Mouse (Mus musculus): ENCODE data around the gene 9230102O04Rik. TPM values are rescaled to one million over a fixed set of nuclear protein-coding genes. Genes with fewer than 3 reads are reported as not detected.

Gene 9230102O04Rik
- total and polyA plus RNA-seq, 3 experiments, result 0.17 TPM; not detected in 2

GRCm38 (mm10) chr2:9897846-9898245 is 8.5 kb upstream of the 9230102O04Rik start:
- H3K27me3 ChIP-seq (replicated peaks), result no peaks in the 10 kb centered on the region
- H3K4me3 ChIP-seq (replicated peaks in 1 of 3; ENCODE audit: low read depth in 2 of 3, low read length in 2 of 3, poor library complexity in 1 of 3), result no peak overlapping the region
- H3K27ac ChIP-seq (ENCODE audit: insufficient read depth, low read depth), result no peak overlapping the region
- H3K9me3 ChIP-seq (replicated peaks; ENCODE audit: low read length), result no peaks in the 10 kb centered on the region
- H3K79me2 ChIP-seq (replicated peaks; ENCODE audit: control insufficient read depth, extremely low read depth, insufficient read depth, poor library complexity, severe bottlenecking), result no peaks in the 10 kb centered on the region
- TF ChIP-seq POLR2AphosphoS2 (IDR thresholded peaks at IDR 0.05; ENCODE audit: low read depth, low read length), result no peak
- TF ChIP-seq USF1 (IDR thresholded peaks at IDR 0.05; ENCODE audit: low read depth, low read length), result no peak
- no peak for TF ChIP-seq E2F4 (IDR thresholded peaks at IDR 0.05; ENCODE audit: insufficient replicate concordance, low read depth, low read length)
- no peak for TF ChIP-seq CHD2 (IDR thresholded peaks at IDR 0.05; ENCODE audit: low read length)
- TF ChIP-seq CTCF (conservative IDR thresholded peaks at IDR 0.05 in 1 of 2, IDR thresholded peaks at IDR 0.05 in 1 of 2; ENCODE audit: low read depth in 2 of 2, low read length in 2 of 2), result no peak
- no peak for TF ChIP-seq MEF2A (IDR thresholded peaks at IDR 0.05; ENCODE audit: borderline replicate concordance, low read depth, low read length)
- no peak for TF ChIP-seq ZC3H11A (IDR thresholded peaks at IDR 0.05; ENCODE audit: low read depth, low read length)
- TF ChIP-seq ELF1 (IDR thresholded peaks at IDR 0.05; ENCODE audit: low read depth, low read length), result no peak
- TF ChIP-seq SIN3A (IDR thresholded peaks at IDR 0.05; ENCODE audit: low read length), result no peak
- no peak for TF ChIP-seq RAD21 (IDR thresholded peaks at IDR 0.05; ENCODE audit: low read depth, low read length)
- TF ChIP-seq NELFE (IDR thresholded peaks at IDR 0.05; ENCODE audit: low read depth, low read length), result no peak
- TF ChIP-seq SMC3 (IDR thresholded peaks at IDR 0.05; ENCODE audit: low read depth, low read length), result no peak
- no peak for TF ChIP-seq ZNF384 (IDR thresholded peaks at IDR 0.05; ENCODE audit: low read depth, low read length)
- no peak for TF ChIP-seq ZKSCAN1 (IDR thresholded peaks at IDR 0.05; ENCODE audit: borderline replicate concordance, low read depth, low read length)
- TF ChIP-seq EP300 (IDR thresholded peaks at IDR 0.05; ENCODE audit: low read length), result no peak
- in situ Hi-C loops (cut with MboI; ENCODE audit: low pct_ligation_motif_present, low pct_unique_long_range_greater_than_20kb, low sequenced_read_pairs) (loop anchor here (25.0 kb wide), 1 partner anchor 436 kb away; no protein-coding TSS in a partner anchor), dilution Hi-C loops (cut with MboI; ENCODE audit: extremely low pct_ligation_motif_present, extremely low pct_unique_long_range_greater_than_20kb, low sequenced_read_pairs) (no loop called here)
- peaks cover 3 to 8% of the 10 kb centered on the region in 2 experiments; a peak in 3 of 4 replicates for H3K4me1 ChIP-seq (ENCODE audit: control insufficient read depth in 1 of 2, insufficient read depth in 2 of 2)
- no peaks in the 10 kb centered on the region for H3K36me3 ChIP-seq (replicated peaks in 1 of 2; ENCODE audit: control insufficient read depth in 1 of 2, insufficient read depth in 1 of 2, low read length in 1 of 2)
- H3K9ac ChIP-seq (ENCODE audit: insufficient read depth, low read depth), result no peak overlapping the region
- no peak for DNase-seq (ENCODE audit: extremely low read depth)
- H3K4me2 ChIP-seq (ENCODE audit: insufficient read depth, low read depth, poor library complexity, severe bottlenecking), result no peak overlapping the region

GRCm38 (mm10) chr2:9896097-9896770 is 6.9 kb upstream of the 9230102O04Rik start:
- in situ Hi-C loops (cut with MboI; ENCODE audit: low pct_ligation_motif_present, low pct_unique_long_range_greater_than_20kb, low sequenced_read_pairs), result loop anchor here (25.0 kb wide), 1 partner anchor 434 kb away; no protein-coding TSS in a partner anchor
- Histone ChIP-seq H3K9ac (ENCODE audit: insufficient read depth, low read depth) (no peak overlapping the region), H3K27ac (ENCODE audit: insufficient read depth, low read depth) (no peak overlapping the region), H3K27me3 (replicated peaks) (no peaks in the 10 kb centered on the region), H3K4me1 (ENCODE audit: control insufficient read depth in 1 of 2, insufficient read depth in 2 of 2) (peaks cover 3 to 5% of the 10 kb centered on the region in 2 experiments; a peak in 2 of 4 replicates), H3K79me2 (replicated peaks; ENCODE audit: control insufficient read depth, extremely low read depth, insufficient read depth, poor library complexity, severe bottlenecking) (no peaks in the 10 kb centered on the region), H3K4me2 (ENCODE audit: insufficient read depth, low read depth, poor library complexity, severe bottlenecking) (no peak overlapping the region), H3K9me3 (replicated peaks; ENCODE audit: low read length) (no peaks in the 10 kb centered on the region), H3K4me3 (replicated peaks in 1 of 3; ENCODE audit: low read depth in 2 of 3, low read length in 2 of 3, poor library complexity in 1 of 3) (no peak overlapping the region), H3K36me3 (replicated peaks in 1 of 2; ENCODE audit: control insufficient read depth in 1 of 2, insufficient read depth in 1 of 2, low read length in 1 of 2) (no peaks in the 10 kb centered on the region)
- dilution Hi-C loops (cut with MboI; ENCODE audit: extremely low pct_ligation_motif_present, extremely low pct_unique_long_range_greater_than_20kb, low sequenced_read_pairs), result no loop called here
- no peak for DNase-seq (ENCODE audit: extremely low read depth)
- TF ChIP-seq MAX (IDR thresholded peaks at IDR 0.05; ENCODE audit: low read length) (no peak), NELFE (IDR thresholded peaks at IDR 0.05; ENCODE audit: low read depth, low read length) (no peak), MAFK (IDR thresholded peaks at IDR 0.05; ENCODE audit: insufficient replicate concordance, low read length) (no peak), RCOR1 (conservative IDR thresholded peaks at IDR 0.05; ENCODE audit: low read depth, low read length) (no peak), TBP (conservative IDR thresholded peaks at IDR 0.05; ENCODE audit: low read depth, low read length) (no peak), ZMIZ1 (IDR thresholded peaks at IDR 0.05; ENCODE audit: low read depth, low read length) (no peak), SMC3 (IDR thresholded peaks at IDR 0.05; ENCODE audit: low read depth, low read length) (no peak), POLR2AphosphoS2 (IDR thresholded peaks at IDR 0.05; ENCODE audit: low read depth, low read length) (no peak), ELF1 (IDR thresholded peaks at IDR 0.05; ENCODE audit: low read depth, low read length) (no peak), CTCF (conservative IDR thresholded peaks at IDR 0.05 in 1 of 2, IDR thresholded peaks at IDR 0.05 in 1 of 2; ENCODE audit: low read depth in 2 of 2, low read length in 2 of 2) (no peak), MAZ (IDR thresholded peaks at IDR 0.05; ENCODE audit: low read depth, low read length) (no peak), EP300 (IDR thresholded peaks at IDR 0.05; ENCODE audit: low read length) (no peak)
